Mouse (Mus musculus): ENCODE measurements around the gene Unc45b.

The Unc45b gene

GRCm38 (mm10) chr11:82910250-82910649 lies at the start of gene Unc45b:
TSS of gene Unc45b (plus strand) at chr11:82910550.
- DNase-seq = no peak

- DNase-seq = no peak
These were observed 49.6 kb upstream of the Unc45b start for GRCm38 (mm10) chr11:82860759-82861158.

GRCm38 (mm10) chr11:82861558-82861957 lies 48.8 kb upstream of the Unc45b start:
- DNase-seq = no peak

GRCm38 (mm10) chr11:82862638-82863037 lies 47.7 kb upstream of the Unc45b start:
- DNase-seq = no peak

- DNase-seq = no peak
These were observed 47.3 kb upstream of the Unc45b start for GRCm38 (mm10) chr11:82863059-82863458.

GRCm38 (mm10) chr11:82863488-82863931 lies 46.8 kb upstream of the Unc45b start:
- peak; percentile 46 for DNase-seq

- DNase-seq = no peak
These were observed 44.4 kb upstream of the Unc45b start for GRCm38 (mm10) chr11:82865957-82866356.

GRCm38 (mm10) chr11:82866850-82867564 lies 43.3 kb upstream of the Unc45b start:
- peak; percentile 42 for DNase-seq

- no peak for DNase-seq
These were observed 42.4 kb upstream of the Unc45b start for GRCm38 (mm10) chr11:82867956-82868355.

- no peak for DNase-seq
These were observed 40.7 kb upstream of the Unc45b start for GRCm38 (mm10) chr11:82869506-82870172.

- peak; percentile 71 for DNase-seq
These were observed 39.9 kb upstream of the Unc45b start for GRCm38 (mm10) chr11:82870173-82871030.

- peak; percentile 98 for DNase-seq
These were observed 39.3 kb upstream of the Unc45b start, which contains the start of gene Rffl for GRCm38 (mm10) chr11:82871031-82871446. TSS of gene Rffl (minus strand) at chr11:82871210.

GRCm38 (mm10) chr11:82874924-82875323 lies 35.4 kb upstream of the Unc45b start:
- peak; percentile 56 for DNase-seq

GRCm38 (mm10) chr11:82875631-82876030 lies 34.7 kb upstream of the Unc45b start:
- DNase-seq = no peak

- DNase-seq = no peak
These were observed 32.5 kb upstream of the Unc45b start for GRCm38 (mm10) chr11:82877726-82878344.

- DNase-seq = no peak
These were observed 27.2 kb upstream of the Unc45b start for GRCm38 (mm10) chr11:82883180-82883579.

- no peak for DNase-seq
These were observed 23.8 kb upstream of the Unc45b start for GRCm38 (mm10) chr11:82886559-82886958.

- no peak for DNase-seq
These were observed 21.8 kb upstream of the Unc45b start for GRCm38 (mm10) chr11:82888491-82888946.

GRCm38 (mm10) chr11:82889524-82890341 lies 20.6 kb upstream of the Unc45b start:
- peak; percentile 41 for DNase-seq

- DNase-seq = peak; percentile 96
These were observed 20.0 kb upstream of the Unc45b start, which contains the start of gene Rad51d for GRCm38 (mm10) chr11:82890342-82890762. TSS of gene Rad51d (minus strand) at chr11:82890614.

GRCm38 (mm10) chr11:82891936-82892335 lies 18.4 kb upstream of the Unc45b start, which contains the start of gene Fndc8:
TSS of gene Fndc8 (plus strand) at chr11:82892124.
- no peak for DNase-seq
